Mouse (Mus musculus) layer of hippocampus, postnatal 36 days (tissue): Measurements from ENCODE around the gene Stx18. TPM values are rescaled to one million over a fixed set of nuclear protein-coding genes. Genes with fewer than 3 reads are reported as not detected.

ENCODE experiments used
- DNase-seq, 2 experiments: peaks; one replicate each; pipeline ENCODE4 v3.0.0; 2022
- total RNA-seq, 2 experiments: library from RNA; stranded (reverse); gene quantifications; 2 replicates each; pipeline ENCODE4 v1.2.3; 2021

The Stx18 gene
- 10 to 100 TPM; 37.1 to 39.9 TPM for total RNA-seq

DNA sequence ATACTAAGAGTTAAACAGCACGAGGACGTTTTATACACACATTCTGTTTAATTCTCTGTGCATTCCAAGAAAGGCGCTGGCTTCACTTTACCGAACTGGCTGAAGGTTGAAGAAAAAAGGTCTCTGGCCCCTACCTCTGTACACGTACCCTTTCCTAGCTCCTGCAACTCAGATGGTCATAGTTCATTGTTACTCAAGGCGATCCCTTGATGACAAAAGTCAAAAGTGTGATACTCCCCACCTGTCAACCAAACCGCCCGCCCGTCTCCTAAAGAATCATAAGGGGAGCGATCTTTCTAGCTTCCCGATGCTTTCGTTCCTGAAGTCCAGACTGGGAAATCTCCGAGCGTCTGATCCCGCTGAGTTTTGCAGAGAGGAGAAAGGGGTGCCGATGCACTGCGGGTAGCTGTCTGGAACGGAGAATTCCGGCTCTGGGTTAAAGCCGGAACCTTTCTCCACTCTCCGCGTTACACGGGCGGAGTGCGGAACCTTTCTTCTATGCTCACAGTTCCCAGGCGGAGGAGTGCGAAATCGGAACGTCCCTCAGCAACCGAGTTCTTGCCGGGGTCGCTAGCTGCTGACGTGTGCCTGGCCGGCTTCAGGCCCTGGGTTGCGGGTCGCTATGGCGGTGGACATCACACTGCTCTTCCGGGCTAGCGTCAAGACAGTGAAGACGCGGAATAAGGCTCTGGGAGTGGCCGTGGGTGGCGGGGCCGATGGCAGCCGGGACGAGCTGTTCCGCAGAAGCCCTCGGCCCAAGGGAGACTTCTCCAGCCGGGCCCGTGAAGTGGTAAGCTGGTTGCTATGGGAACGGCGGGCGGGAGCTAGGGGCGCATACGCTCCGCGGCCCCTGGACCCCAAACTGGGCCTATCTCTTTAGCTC, at the start of gene Stx18:
TSS of gene Stx18 (plus strand) at position 33 of the 883 bp plus-strand sequence.
- peak; percentile 87 to 90 for DNase-seq

DNA sequence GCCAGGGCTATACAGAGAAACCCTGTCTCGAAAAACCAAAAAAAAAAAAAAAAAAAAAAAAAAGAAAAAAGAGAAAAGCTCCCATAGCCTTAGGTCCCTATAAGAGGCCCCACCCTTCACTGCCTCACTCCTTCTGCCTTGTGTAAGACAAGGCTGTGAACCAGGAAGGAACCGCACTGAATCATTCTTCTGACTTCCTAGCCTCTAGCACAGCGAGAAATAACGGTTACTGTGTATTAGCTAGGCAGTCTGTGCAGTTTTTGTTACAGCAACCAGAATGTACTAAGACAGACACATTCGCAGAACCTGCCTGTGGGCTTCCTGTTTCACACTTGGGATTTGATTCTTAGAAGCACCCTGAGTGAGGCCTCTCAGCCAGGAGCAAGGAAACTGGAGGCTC, 46.2 kb upstream of the Stx18 start:
- no peak for DNase-seq

DNA sequence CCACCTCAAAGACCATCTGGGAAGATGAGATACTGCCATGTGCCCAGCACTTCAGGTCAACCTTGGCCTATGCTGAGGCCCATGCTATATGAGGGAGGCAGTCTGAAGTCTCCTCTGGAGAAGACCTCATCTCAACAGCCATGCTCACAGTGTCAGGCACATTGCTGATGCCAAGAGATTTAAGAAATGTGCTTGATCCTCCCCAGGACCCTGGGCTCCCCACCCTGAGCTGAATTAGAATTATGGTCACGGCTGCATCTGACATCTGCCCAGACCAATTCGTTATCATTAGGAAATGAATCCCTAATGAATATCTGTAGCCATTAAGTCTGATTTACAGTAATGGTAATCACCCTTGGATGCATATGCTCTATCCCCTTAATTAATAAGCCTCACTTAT, 39.7 kb upstream of the Stx18 start:
- no peak for DNase-seq

DNA sequence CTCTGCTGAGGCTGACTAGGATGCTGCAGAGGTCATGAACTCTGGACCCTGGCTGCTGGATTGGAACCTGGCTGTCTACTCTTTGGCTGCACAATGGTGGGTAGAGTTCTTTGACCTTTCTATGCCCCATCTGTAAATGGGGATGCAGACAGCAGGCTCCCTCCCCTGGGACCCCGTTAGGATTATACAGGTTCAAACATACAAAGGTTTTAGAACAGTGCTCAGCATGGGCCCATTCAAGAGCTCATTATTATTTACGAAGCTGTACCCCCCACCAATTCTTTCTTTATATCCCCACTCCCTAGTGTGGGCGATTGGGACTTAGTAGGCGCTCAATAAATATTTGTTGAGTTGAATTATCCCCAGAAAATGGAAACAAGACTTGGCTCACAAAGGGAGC, 36.0 kb upstream of the Stx18 start:
- no peak for DNase-seq

DNA sequence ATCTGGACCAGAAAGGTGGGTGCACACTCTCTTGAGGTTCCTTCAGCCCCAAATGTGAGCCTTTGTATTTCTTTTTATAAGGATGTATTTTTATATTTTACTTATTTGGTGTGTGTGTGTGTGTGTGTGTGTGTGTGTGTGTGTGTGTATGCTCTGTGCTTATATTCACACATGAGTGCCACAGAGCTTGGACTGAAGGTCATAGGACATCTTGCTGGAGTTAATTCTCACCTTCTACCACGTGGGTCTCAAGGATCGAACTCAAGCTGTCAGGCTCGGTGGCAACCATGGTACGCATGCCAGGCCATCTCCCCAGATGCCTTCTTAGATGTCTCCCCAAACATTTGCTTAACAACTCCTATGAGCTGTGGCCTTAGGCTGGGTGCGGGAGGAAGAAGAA, 33.8 kb upstream of the Stx18 start:
- DNase-seq = no peak

DNA sequence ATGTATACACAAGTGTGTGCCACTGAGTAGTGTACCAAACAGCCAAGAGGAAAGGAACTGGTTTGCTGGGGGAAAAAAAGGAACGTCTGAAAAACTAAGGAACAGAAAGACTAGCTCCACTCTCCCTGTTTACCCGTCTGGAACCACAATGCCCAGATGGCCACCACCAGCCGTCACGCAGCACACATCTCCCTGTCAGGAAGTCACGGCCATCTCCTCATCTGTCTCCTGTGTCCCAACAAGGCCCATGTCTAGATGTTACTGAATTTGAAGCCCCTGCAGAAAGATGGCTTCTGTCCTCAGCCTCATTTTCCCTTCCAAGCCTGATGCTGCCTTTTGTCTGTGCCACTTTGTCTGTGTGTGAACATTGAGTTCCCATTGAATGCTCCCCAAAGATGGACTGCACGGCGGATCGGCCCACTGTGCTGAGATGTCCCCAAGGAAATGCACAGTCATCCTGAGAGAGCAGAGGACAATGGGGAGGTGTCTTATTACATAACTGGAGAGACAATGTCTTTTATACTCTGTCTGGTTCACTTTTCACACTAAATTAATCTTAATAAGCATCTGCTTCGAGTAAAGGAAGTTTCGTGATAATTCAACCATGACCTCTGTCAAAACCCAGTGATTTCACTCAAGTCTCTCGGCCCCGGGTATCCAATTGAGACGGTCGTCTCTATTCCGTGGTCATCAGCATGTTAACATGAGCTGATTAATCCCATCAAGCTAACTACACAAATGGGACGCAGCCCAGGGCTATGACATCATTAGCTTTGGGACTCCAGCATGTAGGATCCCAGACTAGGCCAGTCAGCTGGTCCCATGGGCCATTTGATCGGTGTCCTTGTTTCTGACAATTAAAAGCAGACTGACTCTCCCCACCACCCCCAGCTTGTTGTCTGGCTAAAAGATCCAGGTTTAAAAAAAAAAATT, 31.9 kb upstream of the Stx18 start:
- no peak for DNase-seq

DNA sequence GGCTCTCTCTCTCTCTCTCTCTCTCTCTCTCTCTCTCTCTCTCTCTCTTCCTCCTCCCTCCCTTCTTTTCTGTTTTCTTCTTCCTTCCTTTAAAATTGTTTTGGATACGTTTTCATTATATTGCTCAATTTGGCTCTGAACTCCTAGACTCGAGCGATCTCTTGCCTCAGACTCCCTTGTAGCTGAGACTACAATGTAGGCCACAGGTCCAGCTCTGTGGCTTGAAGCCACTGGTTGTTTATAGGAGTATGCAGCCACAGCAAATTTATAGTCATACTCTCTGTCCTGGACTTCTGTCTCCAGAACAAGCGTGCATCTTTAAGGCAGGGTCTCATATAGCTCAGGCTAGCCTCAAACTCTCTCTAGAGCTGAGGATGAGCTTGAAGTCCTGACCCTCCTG, 29.5 kb upstream of the Stx18 start:
- no peak for DNase-seq

DNA sequence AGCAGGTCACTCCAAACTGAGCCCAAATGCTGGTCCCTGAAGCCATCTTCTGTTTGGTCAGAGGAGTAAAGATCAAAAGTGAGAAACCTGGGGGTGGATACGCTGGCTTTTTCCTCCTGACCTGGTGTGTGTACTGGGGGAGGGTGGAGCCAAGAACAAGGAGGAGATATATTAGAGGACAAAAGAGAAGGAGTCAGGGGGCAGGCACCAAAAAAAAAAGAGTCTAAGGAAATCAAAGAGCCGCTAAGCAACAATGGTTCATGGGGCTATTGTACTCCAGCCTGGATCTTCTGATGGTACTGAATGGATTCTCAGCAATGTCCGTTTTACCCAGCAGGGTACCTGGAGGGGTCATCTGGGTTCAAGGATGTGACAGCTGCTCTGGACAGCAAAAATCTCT, 23.6 kb upstream of the Stx18 start:
- no peak for DNase-seq

DNA sequence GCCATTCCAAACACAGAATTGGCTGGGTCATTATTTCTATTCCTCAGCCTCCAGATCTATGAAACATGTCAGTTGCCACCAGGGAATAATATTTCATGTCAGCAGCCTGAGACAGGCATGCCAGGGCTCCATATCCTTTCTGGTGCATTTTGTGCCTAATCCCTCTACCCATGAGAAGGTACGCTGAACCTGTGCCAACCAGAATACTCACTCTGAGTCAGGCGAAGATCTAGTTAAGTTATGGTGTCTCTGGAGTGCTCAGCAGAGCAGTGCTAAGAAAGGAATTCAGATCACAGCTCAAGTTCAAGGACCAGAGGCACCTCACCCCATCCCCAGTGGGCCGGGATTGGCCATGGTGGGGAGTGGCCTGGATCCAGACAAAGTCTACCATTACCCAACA, 21.6 kb upstream of the Stx18 start:
- no peak for DNase-seq

DNA sequence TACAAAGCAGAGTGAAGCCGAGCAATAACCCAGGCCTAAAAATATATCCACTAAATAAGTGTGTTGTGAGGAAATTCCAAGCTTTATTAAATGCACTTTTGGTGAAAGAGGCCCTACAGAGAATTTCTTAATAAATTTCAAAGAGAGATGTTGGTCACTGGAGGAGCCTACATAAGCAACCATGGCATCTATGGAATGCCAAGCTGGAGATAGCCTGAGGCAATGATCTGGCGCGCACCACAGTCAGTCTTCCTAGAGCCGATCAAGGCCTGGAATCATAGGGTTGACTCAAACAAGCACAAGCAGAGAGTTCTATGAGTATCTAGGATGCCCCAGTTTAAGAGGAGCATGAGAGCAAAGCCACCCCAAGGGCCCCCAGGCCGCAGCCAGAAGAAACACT, 10.9 kb upstream of the Stx18 start:
- DNase-seq = no peak

DNA sequence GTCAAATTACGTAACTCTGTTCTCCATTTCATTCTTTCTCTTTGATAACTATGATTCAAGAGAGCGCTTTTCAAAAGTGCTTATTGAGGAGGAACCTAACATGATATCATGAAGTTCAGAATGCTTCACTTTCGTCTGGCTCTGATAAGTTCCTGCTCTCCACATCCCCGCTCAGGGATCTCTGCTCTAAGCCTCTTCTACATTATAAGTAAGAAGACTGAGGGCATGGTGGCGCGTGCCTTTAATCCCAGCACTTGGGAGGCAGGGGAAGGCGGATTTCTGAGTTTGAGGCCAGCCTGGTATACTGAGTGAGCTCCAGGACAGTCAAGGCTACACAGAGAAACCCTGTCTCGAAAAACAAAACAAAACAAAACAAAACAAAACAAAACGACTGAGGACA, 268 bp upstream of the Stx18 start:
- no peak for DNase-seq

DNA sequence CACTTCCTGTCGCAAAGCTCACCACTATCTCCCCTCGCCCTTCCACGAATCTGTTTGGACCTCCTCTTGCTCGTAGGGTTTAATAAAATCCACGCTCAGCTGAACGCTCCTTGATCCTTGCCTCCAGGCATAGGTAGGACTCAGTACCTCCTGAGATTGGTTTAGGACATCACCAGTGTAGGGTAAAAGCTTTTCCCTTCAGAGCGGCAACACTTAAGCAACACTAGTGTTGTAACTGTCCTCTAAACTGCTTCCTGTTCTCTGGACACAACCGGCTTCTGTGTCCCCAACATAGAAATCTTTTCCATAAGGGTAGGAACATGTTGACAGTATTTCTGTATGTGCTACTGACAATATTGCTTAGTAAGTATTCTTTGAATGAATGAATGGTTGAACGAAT, 1.3 kb downstream of the Stx18 start:
- DNase-seq = no peak

DNA sequence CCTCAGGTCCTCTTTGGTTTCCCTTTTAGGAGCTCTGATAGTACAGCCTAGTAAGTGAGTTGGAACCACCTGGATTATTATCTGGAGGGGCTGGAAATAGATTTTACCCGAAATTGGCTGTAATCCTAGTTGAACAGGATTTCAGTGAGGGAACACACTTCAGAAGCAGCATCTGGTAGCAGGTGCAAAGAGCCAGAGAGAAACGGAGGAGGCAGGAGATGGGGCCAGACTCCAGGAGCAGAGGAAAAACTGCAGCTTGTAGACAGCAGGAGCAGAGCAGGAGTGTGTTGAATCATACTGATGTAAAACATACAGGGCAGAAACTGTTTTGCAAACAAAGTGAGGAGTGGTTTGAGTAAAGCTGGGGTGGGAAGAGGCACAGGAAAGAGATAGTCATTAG, 6.4 kb downstream of the Stx18 start:
- no peak for DNase-seq

DNA sequence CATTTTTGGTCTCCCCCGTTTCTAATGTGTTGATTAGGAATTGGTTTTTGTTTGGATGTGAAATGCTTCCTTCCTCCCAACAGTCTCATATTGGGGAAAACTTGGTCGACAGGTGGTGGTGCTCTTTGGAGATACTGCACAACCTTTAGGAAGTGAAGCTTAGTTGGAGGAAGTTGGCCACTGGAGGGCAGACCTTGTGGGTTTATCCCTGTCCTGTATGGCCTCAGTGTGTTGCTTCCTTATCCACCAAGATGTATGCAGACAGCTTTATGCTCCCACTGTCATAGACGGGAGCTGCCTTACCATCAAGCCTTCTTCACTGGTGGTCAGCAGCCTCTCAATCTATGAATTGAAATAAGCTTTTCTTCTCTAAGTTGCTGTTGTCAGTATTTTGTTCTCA, 9.6 kb downstream of the Stx18 start:
- DNase-seq = no peak

DNA sequence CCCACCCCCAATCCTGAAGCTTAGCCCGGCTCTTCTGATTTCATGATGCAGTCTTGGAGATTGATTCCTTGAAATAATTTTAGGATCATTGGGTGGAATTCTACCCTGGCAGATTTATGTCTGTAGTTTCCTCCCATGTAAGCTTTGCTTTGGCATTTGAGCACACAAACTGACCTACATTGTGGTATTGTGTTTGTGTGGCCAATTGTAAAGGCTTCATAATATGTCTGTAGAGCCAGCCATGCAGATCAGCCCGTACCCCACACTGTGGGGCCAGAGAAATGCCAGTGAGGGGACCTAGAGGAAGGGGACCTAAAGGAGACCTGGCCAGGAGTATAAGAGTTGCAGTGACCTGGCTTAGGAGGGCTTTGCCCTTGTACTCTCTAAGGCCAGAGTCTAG, 22.5 kb downstream of the Stx18 start:
- DNase-seq = no peak

DNA sequence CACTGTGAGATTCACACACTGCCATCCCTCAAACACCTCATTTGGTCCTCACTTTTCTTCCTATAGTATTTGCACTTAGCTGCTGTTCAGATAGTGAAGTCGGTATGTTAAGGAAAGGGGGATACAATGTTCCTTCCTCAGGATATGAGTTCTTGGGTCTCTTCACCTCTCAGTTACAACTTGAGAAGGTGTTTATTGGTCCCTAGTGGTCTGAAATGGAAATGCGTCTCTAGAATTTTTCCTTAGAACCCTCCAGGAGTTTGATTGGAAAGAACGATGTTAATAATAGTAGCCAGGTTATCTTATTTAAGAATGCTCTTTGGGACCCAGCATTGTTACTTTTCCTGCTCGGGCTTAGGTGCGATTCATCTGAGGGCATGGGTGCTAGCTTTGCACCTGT, 24.2 kb downstream of the Stx18 start:
- no peak for DNase-seq

DNA sequence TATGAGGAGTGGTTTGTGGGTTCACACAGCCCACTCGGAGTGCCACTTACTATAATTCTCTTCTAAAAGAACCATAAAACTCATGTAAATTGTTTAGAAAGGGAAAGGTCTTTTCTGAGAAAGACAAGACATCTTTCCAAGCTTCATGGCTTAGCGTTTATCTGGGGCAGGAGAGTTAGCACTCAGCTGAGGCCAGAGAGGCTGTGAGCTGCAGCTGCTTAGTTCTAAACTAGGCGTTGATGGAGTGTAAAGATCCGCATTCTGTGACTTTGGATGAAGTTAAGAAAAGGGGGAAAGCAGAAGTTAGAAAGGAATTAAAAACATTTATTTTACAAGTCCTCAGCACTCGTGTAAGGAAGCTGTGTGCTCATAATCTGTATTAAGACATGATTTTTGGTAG, 24.8 kb downstream of the Stx18 start:
- DNase-seq = no peak

DNA sequence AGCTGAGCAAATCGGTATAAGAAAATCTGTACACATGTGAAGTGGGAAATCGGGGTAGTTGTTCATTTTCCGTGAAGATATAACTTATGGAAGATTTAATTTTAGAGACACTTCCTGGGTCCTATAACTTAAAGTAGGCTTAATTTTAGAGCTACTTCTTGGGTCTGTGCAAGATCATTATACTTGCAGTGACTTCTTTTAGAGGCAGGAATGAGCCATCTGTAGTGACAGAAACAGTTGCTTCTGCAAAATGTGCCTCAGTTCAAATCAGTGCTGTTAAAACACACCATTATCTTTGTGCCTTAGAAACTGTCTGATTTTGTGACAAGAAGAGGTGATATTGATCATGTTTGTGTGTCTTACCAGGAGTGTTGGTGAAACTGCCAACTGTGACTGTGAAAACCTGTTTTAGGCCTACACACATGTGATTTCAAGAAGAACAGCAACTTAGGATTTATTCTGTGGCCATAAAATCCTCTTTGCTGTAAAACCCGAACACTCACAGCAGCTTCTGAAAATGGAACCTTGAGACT, 25.6 kb downstream of the Stx18 start:
- DNase-seq = no peak

DNA sequence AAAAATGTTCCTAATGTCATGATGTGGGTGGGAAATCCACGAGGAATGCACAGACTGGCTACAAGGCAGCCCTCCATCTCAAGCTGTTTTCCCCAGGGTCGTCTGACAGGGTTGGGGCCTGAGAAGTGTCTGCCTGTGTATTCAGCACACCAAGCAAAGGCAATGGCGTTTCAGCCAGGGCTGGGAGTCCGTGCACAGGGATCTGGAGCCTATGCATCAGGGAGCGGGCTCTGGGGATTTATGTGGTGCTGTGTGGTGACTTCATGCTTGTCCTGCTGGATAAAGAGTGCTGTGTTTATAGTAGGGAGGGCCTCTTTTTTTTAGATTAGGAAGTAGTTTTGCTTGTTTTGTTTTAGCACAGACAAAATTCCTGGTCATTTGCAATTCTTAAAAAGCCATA, 26.2 kb downstream of the Stx18 start:
- DNase-seq = no peak

DNA sequence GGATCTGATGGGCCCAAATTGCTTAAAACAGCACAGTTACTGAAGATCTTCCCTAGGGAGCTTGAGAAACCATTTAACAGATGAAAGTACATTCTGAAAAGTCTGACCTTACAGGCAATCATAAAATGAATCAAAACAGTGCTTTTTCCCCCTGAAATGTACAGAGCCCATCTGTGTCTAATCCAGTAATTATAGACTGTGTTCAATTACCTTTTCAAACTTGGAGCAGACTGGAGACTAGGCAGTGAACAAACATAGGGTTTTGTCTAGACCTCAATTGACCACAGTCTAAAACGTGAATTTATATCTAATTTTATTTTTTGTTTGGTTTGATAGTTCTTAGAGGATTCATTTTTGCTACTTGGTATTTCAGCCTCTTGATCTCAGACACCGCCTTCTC, 26.9 kb downstream of the Stx18 start:
- DNase-seq = no peak

DNA sequence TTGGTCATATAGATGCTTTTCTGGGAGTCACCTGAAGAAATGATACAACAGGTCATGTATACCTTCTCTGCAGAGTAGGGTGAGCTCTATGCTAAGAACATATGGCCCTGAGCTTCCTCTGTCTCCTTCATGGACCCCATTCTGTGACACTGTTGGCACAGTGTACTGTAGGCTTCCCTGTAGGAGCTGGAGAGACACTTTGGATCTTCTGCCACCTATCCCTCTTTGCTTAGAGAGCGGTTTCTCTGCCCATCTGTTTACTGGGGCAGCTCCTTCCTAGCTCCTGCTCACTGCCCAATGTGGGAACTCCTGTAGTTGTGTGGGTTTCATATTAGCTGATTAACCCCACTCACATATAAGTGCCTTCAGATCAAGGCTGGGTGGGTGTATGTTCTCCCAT, 28.1 kb downstream of the Stx18 start:
- DNase-seq = no peak

DNA sequence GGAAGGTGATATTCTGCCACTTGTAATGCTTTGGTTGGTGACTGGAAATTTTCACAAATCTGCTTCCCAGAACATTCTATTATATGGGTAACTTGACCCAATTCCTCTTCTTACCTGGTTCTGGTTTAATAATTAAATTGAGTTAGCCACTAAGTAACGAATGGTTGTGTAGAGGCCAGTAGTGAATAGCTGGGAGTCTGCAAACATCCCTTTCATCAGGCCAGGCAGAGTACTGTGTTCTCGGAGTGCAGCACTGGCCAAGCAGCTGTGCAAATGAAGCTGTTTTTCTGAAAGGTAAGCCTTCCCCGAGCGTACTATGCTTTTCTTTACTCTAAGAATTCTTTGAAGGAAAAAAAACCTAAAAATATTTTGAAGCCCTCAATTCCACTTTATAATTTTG, 37.8 kb downstream of the Stx18 start:
- DNase-seq = no peak

DNA sequence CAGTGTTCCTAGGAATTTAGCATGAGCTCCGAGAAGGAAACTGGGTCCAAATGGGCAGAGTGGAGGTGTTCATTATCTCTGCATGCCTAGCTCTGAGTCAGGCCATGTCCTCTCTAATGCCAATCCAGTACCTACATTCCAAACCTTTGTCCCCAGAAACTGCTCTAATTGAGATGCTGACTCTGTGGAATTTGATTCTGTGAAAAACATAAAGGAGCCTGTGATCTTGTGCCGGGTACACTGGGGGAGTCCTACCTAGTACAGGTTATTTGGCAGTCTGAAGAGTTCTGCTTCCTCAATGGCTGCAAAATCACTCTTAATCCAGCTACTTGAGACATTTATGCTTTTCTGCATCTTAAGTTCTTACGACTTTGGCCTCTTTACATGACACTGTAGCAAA, 40.0 kb downstream of the Stx18 start:
- no peak for DNase-seq
